Mouse (Mus musculus) natural killer cell, adult 2 months (primary cell): ENCODE results near the gene Pkd2l1.
"Not testable (repeated sequence)": the region's sequence is repeated elsewhere in the genome, so short reads cannot be mapped to it uniquely, and the experiment has no call there.

Source experiments
- DNase-seq, 2 experiments: peaks; one replicate each; pipeline ENCODE4 v3.0.0; 2022; ENCODE audit warnings: low spot score in 2 of 2

The Pkd2l1 gene

GRCm38 (mm10) chr19:44157005-44157404 is 35.2 kb downstream of the Pkd2l1 start:
- no peak for DNase-seq

GRCm38 (mm10) chr19:44153781-44154180 is 38.5 kb downstream of the Pkd2l1 start:
- DNase-seq = no peak

GRCm38 (mm10) chr19:44148991-44149390 is 43.3 kb downstream of the Pkd2l1 start:
- no peak for DNase-seq

GRCm38 (mm10) chr19:44148345-44148744 is 43.9 kb downstream of the Pkd2l1 start:
- no peak for DNase-seq

GRCm38 (mm10) chr19:44146951-44147350 is 45.3 kb downstream of the Pkd2l1 start:
- no peak for DNase-seq

GRCm38 (mm10) chr19:44146568-44146879 is 45.7 kb downstream of the Pkd2l1 start:
- no peak for DNase-seq

GRCm38 (mm10) chr19:44145702-44146567 is 46.3 kb downstream of the Pkd2l1 start, which contains the start of gene Bloc1s2:
Gene Bloc1s2, minus strand, starts transcription at chr19:44146446.
- DNase-seq = peak; percentile 90 to 93

- peak in 1 of 2 experiments; percentile 29 for DNase-seq
Measured at GRCm38 (mm10) chr19:44144366-44144765, 47.9 kb downstream of the Pkd2l1 start.

- DNase-seq = no peak
Measured at GRCm38 (mm10) chr19:44135960-44136485, 56.2 kb downstream of the Pkd2l1 start.

- peak; percentile 77 to 84 for DNase-seq
Measured at GRCm38 (mm10) chr19:44135072-44135959, 56.9 kb downstream of the Pkd2l1 start, which contains the start of gene Cwf19l1. Gene Cwf19l1, minus strand, starts transcription at chr19:44135876.

GRCm38 (mm10) chr19:44132917-44133316 is 59.3 kb downstream of the Pkd2l1 start:
- no peak for DNase-seq

GRCm38 (mm10) chr19:44128560-44128959 is 63.7 kb downstream of the Pkd2l1 start:
- no peak for DNase-seq

- DNase-seq = no peak
Measured at GRCm38 (mm10) chr19:44127729-44128497, 64.3 kb downstream of the Pkd2l1 start.

GRCm38 (mm10) chr19:44121137-44121536 is 71.1 kb downstream of the Pkd2l1 start:
- DNase-seq = no peak

- not testable (repeated sequence) for DNase-seq
Measured at GRCm38 (mm10) chr19:44120686-44121085, 71.6 kb downstream of the Pkd2l1 start.

GRCm38 (mm10) chr19:44117793-44118192 is 74.4 kb downstream of the Pkd2l1 start:
- no peak for DNase-seq

GRCm38 (mm10) chr19:44111706-44112105 is 80.5 kb downstream of the Pkd2l1 start:
- DNase-seq = no peak

GRCm38 (mm10) chr19:44110356-44110755 is 81.9 kb downstream of the Pkd2l1 start:
- DNase-seq = no peak

- no peak for DNase-seq
Measured at GRCm38 (mm10) chr19:44108996-44109395, 83.2 kb downstream of the Pkd2l1 start.

GRCm38 (mm10) chr19:44107661-44108521 is 84.4 kb downstream of the Pkd2l1 start:
- DNase-seq = no peak
